Mouse (Mus musculus): ENCODE results near the gene Ttll10. TPM values are rescaled to one million over a fixed set of nuclear protein-coding genes. Genes with fewer than 3 reads are reported as not detected.

Gene Ttll10
- polyA plus RNA-seq, 2 experiments: 0.38 to 0.42 TPM

DNA sequence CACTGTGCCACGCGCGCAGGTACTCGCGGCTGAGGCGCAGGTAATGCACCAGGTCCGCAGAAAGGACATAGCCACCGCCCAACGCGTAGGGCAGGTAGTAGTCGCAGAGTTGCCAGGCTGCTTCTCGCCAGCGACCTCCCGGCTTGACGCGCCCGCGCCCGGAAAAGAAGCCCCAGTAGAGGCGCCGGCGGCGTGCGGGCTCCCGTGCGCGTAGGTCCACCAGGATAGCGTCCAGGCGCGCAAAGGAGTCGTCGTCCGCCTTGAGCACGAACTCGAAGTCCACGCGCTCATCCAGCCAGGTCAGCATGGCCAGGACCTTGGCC, 67.3 kb downstream of the Ttll10 start:
- Histone ChIP-seq H3K4me1 (replicated peaks; ENCODE audit: control insufficient read depth in 2 of 2, insufficient read depth in 2 of 2, low read length in 1 of 2) (peaks cover 44 to 45% of the 10 kb centered on the region in 2 experiments), H3K27me3 (ENCODE audit: control insufficient read depth, insufficient read depth, low read length) (no peaks in the 10 kb centered on the region), H3K27ac (peak overlapping the region; percentile 49), H3K36me3 (replicated peaks; ENCODE audit: control insufficient read depth, insufficient read depth, low read depth) (no peaks in the 10 kb centered on the region; the same call in 1 of the 2 replicates), H3K4me3 (ENCODE audit: insufficient read depth in 1 of 2, low read depth in 2 of 2, low read length in 2 of 2) (peak overlapping the region; percentile 75 to 85), H3K9me3 (ENCODE audit: control insufficient read depth, low read length) (no peaks in the 10 kb centered on the region), H3K4me2 (ENCODE audit: low read depth) (peak overlapping the region; percentile 98), H3K9ac (replicated peaks) (peak overlapping the region; percentile 62)
- DNase-seq (ENCODE audit: low read depth in 3 of 3, low spot score in 3 of 3) (no peak), ATAC-seq (ENCODE audit: insufficient read depth) (no peak)
- TF ChIP-seq EP300 (IDR thresholded peaks at IDR 0.05; ENCODE audit: low read depth): no peak
- 0 out of 2 replicates have a peak, but pooled peaks have one; percentile 19 for TF ChIP-seq CTCF (IDR thresholded peaks at IDR 0.05; ENCODE audit: low read depth)
- 17% methylated on average over 37 of the region's 37 CpGs for WGBS (ENCODE audit: insufficient replicate concordance)

DNA sequence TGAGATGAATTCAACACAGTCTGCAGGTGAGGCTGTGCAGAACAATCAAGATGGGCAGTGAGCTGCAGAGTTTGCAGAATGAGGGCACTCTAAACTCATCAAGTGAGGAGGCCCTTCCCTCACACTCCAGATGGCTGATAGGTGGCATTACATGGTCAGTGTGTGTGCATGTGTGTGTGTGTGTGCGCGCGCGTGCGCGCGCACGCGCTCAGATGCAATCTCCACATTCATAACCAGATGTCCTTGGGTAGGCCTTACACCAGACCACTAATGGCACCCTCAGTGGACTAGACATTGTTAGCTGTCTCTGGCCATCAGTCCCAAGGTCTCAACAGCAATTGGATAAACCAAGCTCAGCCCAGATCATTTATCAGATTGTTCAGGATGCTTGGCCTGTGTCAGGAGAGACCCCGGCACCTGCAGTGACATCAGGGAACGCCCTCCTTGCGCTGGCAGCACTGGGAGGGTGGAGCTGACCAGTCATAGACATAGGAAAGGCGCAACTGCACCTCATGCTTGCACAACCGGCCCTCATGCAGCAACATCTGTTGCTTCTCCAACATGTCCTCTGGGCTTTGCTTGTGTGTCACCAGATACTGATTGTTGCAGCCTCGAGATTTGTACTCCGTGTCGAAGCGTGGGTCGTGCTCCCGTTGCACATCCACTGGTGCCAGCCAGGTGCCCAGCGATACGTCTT, 67.9 kb downstream of the Ttll10 start:
- no peaks in the 10 kb centered on the region for H3K9me3 ChIP-seq (ENCODE audit: control insufficient read depth, low read length)
- H3K9ac ChIP-seq (replicated peaks): peak overlapping the region; percentile 62
- H3K36me3 ChIP-seq (replicated peaks; ENCODE audit: control insufficient read depth, insufficient read depth, low read depth): no peaks in the 10 kb centered on the region; the same call in 1 of the 2 replicates
- no peak for TF ChIP-seq CTCF (IDR thresholded peaks at IDR 0.05; ENCODE audit: low read depth)
- TF ChIP-seq EP300 (IDR thresholded peaks at IDR 0.05; ENCODE audit: low read depth): no peak
- DNase-seq (ENCODE audit: low read depth in 3 of 3, low spot score in 3 of 3): no peak
- no peak for ATAC-seq (ENCODE audit: insufficient read depth)
- peaks cover 44 to 45% of the 10 kb centered on the region in 2 experiments for H3K4me1 ChIP-seq (replicated peaks; ENCODE audit: control insufficient read depth in 2 of 2, insufficient read depth in 2 of 2, low read length in 1 of 2)
- H3K27ac ChIP-seq: peak overlapping the region; percentile 49
- peak overlapping the region; percentile 75 to 85 for H3K4me3 ChIP-seq (ENCODE audit: insufficient read depth in 1 of 2, low read depth in 2 of 2, low read length in 2 of 2)
- no peaks in the 10 kb centered on the region for H3K27me3 ChIP-seq (ENCODE audit: control insufficient read depth, insufficient read depth, low read length)
- WGBS (ENCODE audit: insufficient replicate concordance): 61% methylated on average over 22 of the region's 22 CpGs
- H3K4me2 ChIP-seq (ENCODE audit: low read depth): peak overlapping the region; percentile 98

MicroRNA genes within 50 kb of the gene (microRNA counts, 519-probe panel; counts per million panel counts)
- 69.9 counts per million for microRNA mmu-miR-200a
- 4,334 counts per million, percentile 18 among the panel's probes with 10 or more counts for microRNA mmu-miR-200b
- microRNA mmu-miR-429: 5,368 counts per million, percentile 29 among the panel's probes with 10 or more counts

Small RNA genes within 50 kb of the gene (microRNA-seq; reads per million reads assigned to microRNA genes)
- gene Mir200a: 148 reads per million, percentile 52 among the genes with 10 or more reads in this experiment
- gene Mir200b: 875 reads per million, percentile 71 among the genes with 10 or more reads in this experiment
- 2,313 reads per million, percentile 80 among the genes with 10 or more reads in this experiment for gene Mir429

Other genes with a start within 250 kb of the Ttll10 start
- gene Ccnl2, start 246.9 kb downstream of the Ttll10 start, polyA plus RNA-seq (2012; rRNA removed): 43.3 and 65.8 TPM in 2 replicates
- gene Ccnl2, start 246.9 kb downstream of the Ttll10 start, polyA plus RNA-seq (2014; fragmentation: Nextera tagmentation; extraction: Ambion mirVana): 51.2 and 57.2 TPM in 2 replicates
- gene Aurkaip1, start 228.1 kb downstream of the Ttll10 start, polyA plus RNA-seq (2012; rRNA removed): 67.4 and 77.0 TPM in 2 replicates
- 117 and 120 TPM in 2 replicates for gene Aurkaip1, start 228.1 kb downstream of the Ttll10 start, polyA plus RNA-seq (2014; fragmentation: Nextera tagmentation; extraction: Ambion mirVana)
- gene Mxra8, start 219.7 kb downstream of the Ttll10 start, polyA plus RNA-seq (2012; rRNA removed): 5.4 and 6.2 TPM in 2 replicates
- gene Mxra8, start 219.7 kb downstream of the Ttll10 start, polyA plus RNA-seq (2014; fragmentation: Nextera tagmentation; extraction: Ambion mirVana): 3.9 and 4.9 TPM in 2 replicates
- 20.9 and 24.5 TPM in 2 replicates for gene Dvl1, start 212.0 kb downstream of the Ttll10 start, polyA plus RNA-seq (2012; rRNA removed)
- gene Dvl1, start 212.0 kb downstream of the Ttll10 start, polyA plus RNA-seq (2014; fragmentation: Nextera tagmentation; extraction: Ambion mirVana): 2.8 and 3.9 TPM in 2 replicates
- gene Tas1r3, start 196.1 kb downstream of the Ttll10 start, polyA plus RNA-seq (2012; rRNA removed): 0.08 and 0.09 TPM in 2 replicates
- gene Tas1r3, start 196.1 kb downstream of the Ttll10 start, polyA plus RNA-seq (2014; fragmentation: Nextera tagmentation; extraction: Ambion mirVana): 0.04 and 0.06 TPM in 2 replicates
- gene Cptp, start 190.0 kb downstream of the Ttll10 start, polyA plus RNA-seq (2012; rRNA removed): 5.6 and 6.6 TPM in 2 replicates
- gene Cptp, start 190.0 kb downstream of the Ttll10 start, polyA plus RNA-seq (2014; fragmentation: Nextera tagmentation; extraction: Ambion mirVana): 7.6 and 9.4 TPM in 2 replicates
- gene Ints11, start 189.9 kb downstream of the Ttll10 start, polyA plus RNA-seq (2012; rRNA removed): 16.7 and 22.1 TPM in 2 replicates
- 34.0 and 34.6 TPM in 2 replicates for gene Ints11, start 189.9 kb downstream of the Ttll10 start, polyA plus RNA-seq (2014; fragmentation: Nextera tagmentation; extraction: Ambion mirVana)
- gene Pusl1, start 167.6 kb downstream of the Ttll10 start, polyA plus RNA-seq (2012; rRNA removed): 16.8 and 19.4 TPM in 2 replicates
- 12.9 and 14.9 TPM in 2 replicates for gene Pusl1, start 167.6 kb downstream of the Ttll10 start, polyA plus RNA-seq (2014; fragmentation: Nextera tagmentation; extraction: Ambion mirVana)
- 9.4 and 9.6 TPM in 2 replicates for gene Acap3, start 167.6 kb downstream of the Ttll10 start, polyA plus RNA-seq (2012; rRNA removed)
- 4.7 and 5.5 TPM in 2 replicates for gene Acap3, start 167.6 kb downstream of the Ttll10 start, polyA plus RNA-seq (2014; fragmentation: Nextera tagmentation; extraction: Ambion mirVana)
- 19.9 and 36.9 TPM in 2 replicates for gene Ube2j2, start 115.6 kb downstream of the Ttll10 start, polyA plus RNA-seq (2012; rRNA removed)
- 61.5 and 62.3 TPM in 2 replicates for gene Ube2j2, start 115.6 kb downstream of the Ttll10 start, polyA plus RNA-seq (2014; fragmentation: Nextera tagmentation; extraction: Ambion mirVana)
- gene C1qtnf12, start 97.1 kb downstream of the Ttll10 start, polyA plus RNA-seq (2012; rRNA removed): 37.4 and 43.2 TPM in 2 replicates
- gene C1qtnf12, start 97.1 kb downstream of the Ttll10 start, polyA plus RNA-seq (2014; fragmentation: Nextera tagmentation; extraction: Ambion mirVana): 85.1 and 96.2 TPM in 2 replicates
- 2.8 and 2.9 TPM in 2 replicates for gene B3galt6, start 66.8 kb downstream of the Ttll10 start, polyA plus RNA-seq (2012; rRNA removed)
- 3.7 TPM in 2 replicates for gene B3galt6, start 66.8 kb downstream of the Ttll10 start, polyA plus RNA-seq (2014; fragmentation: Nextera tagmentation; extraction: Ambion mirVana)
- 20.1 and 26.8 TPM in 2 replicates for gene Sdf4, start 66.5 kb downstream of the Ttll10 start, polyA plus RNA-seq (2012; rRNA removed)
- 72.1 and 79.4 TPM in 2 replicates for gene Sdf4, start 66.5 kb downstream of the Ttll10 start, polyA plus RNA-seq (2014; fragmentation: Nextera tagmentation; extraction: Ambion mirVana)
- 1.0 and 1.8 TPM in 2 replicates for gene Tnfrsf4, start 45.6 kb downstream of the Ttll10 start, polyA plus RNA-seq (2012; rRNA removed)
- 0.13 TPM in 2 replicates for gene Tnfrsf4, start 45.6 kb downstream of the Ttll10 start, polyA plus RNA-seq (2014; fragmentation: Nextera tagmentation; extraction: Ambion mirVana)
- 0.39 and 0.92 TPM in 2 replicates for gene Tnfrsf18, start 33.2 kb downstream of the Ttll10 start, polyA plus RNA-seq (2012; rRNA removed)
- gene Tnfrsf18, start 33.2 kb downstream of the Ttll10 start, polyA plus RNA-seq (2014; fragmentation: Nextera tagmentation; extraction: Ambion mirVana): 0.39 and 0.53 TPM in 2 replicates
- gene 9430015G10Rik, start 50.6 kb upstream of the Ttll10 start, polyA plus RNA-seq (2012; rRNA removed): 15.6 and 16.4 TPM in 2 replicates
- 8.7 and 10.5 TPM in 2 replicates for gene 9430015G10Rik, start 50.6 kb upstream of the Ttll10 start, polyA plus RNA-seq (2014; fragmentation: Nextera tagmentation; extraction: Ambion mirVana)
- 0.27 and 0.35 TPM in 2 replicates for gene Rnf223, start 71.1 kb upstream of the Ttll10 start, polyA plus RNA-seq (2012; rRNA removed)
- gene Rnf223, start 71.1 kb upstream of the Ttll10 start, polyA plus RNA-seq (2014; fragmentation: Nextera tagmentation; extraction: Ambion mirVana): 0.13 TPM in 1 of 2 replicates, not detected in the other
- 18.5 TPM in 2 replicates for gene Agrn, start 138.1 kb upstream of the Ttll10 start, polyA plus RNA-seq (2012; rRNA removed)
- gene Agrn, start 138.1 kb upstream of the Ttll10 start, polyA plus RNA-seq (2014; fragmentation: Nextera tagmentation; extraction: Ambion mirVana): 6.7 and 7.2 TPM in 2 replicates
- gene Isg15, start 141.4 kb upstream of the Ttll10 start, polyA plus RNA-seq (2012; rRNA removed): 5.8 and 6.1 TPM in 2 replicates
- gene Isg15, start 141.4 kb upstream of the Ttll10 start, polyA plus RNA-seq (2014; fragmentation: Nextera tagmentation; extraction: Ambion mirVana): 0.90 and 1.3 TPM in 2 replicates
- gene AW011738, start 143.9 kb upstream of the Ttll10 start, polyA plus RNA-seq (2012; rRNA removed): 0.49 and 0.66 TPM in 2 replicates
- 0.23 TPM in 1 of 2 replicates, not detected in the other for gene AW011738, start 143.9 kb upstream of the Ttll10 start, polyA plus RNA-seq (2014; fragmentation: Nextera tagmentation; extraction: Ambion mirVana)
- gene Perm1, start 156.5 kb upstream of the Ttll10 start, polyA plus RNA-seq (2012; rRNA removed): 0.03 TPM in 2 replicates
- 0.05 TPM in 1 of 2 replicates, not detected in the other for gene Perm1, start 156.5 kb upstream of the Ttll10 start, polyA plus RNA-seq (2014; fragmentation: Nextera tagmentation; extraction: Ambion mirVana)
- 9.9 and 10.8 TPM in 2 replicates for gene Plekhn1, start 175.4 kb upstream of the Ttll10 start, polyA plus RNA-seq (2012; rRNA removed)
- 2.7 and 5.2 TPM in 2 replicates for gene Plekhn1, start 175.4 kb upstream of the Ttll10 start, polyA plus RNA-seq (2014; fragmentation: Nextera tagmentation; extraction: Ambion mirVana)
- 62.7 and 68.0 TPM in 2 replicates for gene Noc2l, start 176.6 kb upstream of the Ttll10 start, polyA plus RNA-seq (2012; rRNA removed)
- 40.2 and 50.7 TPM in 2 replicates for gene Noc2l, start 176.6 kb upstream of the Ttll10 start, polyA plus RNA-seq (2014; fragmentation: Nextera tagmentation; extraction: Ambion mirVana)
- 56.1 and 56.9 TPM in 2 replicates for gene Samd11, start 196.2 kb upstream of the Ttll10 start, polyA plus RNA-seq (2012; rRNA removed)
- gene Samd11, start 196.2 kb upstream of the Ttll10 start, polyA plus RNA-seq (2014; fragmentation: Nextera tagmentation; extraction: Ambion mirVana): 21.5 and 24.8 TPM in 2 replicates